Mouse (Mus musculus) olfactory bulb, adult 2 months (tissue): Measurements from ENCODE around the gene Fbxl3.

Experiments used
- CTCF ChIP-seq: fragments of 200-500 bp; IDR thresholded peaks from 2 replicates; pipeline ENCODE4 v1.5.1; 2012; ENCODE audit warnings: low read depth, mild to moderate bottlenecking, low read length, moderate library complexity; ENCODE audit not compliant: insufficient read depth
- POLR2A ChIP-seq: fragments of 200-500 bp; IDR thresholded peaks from 2 replicates; pipeline ENCODE4 v1.6.1; 2012; ENCODE audit warnings: mild to moderate bottlenecking, low read depth, low read length, moderate library complexity; ENCODE audit not compliant: insufficient read depth

DNA sequence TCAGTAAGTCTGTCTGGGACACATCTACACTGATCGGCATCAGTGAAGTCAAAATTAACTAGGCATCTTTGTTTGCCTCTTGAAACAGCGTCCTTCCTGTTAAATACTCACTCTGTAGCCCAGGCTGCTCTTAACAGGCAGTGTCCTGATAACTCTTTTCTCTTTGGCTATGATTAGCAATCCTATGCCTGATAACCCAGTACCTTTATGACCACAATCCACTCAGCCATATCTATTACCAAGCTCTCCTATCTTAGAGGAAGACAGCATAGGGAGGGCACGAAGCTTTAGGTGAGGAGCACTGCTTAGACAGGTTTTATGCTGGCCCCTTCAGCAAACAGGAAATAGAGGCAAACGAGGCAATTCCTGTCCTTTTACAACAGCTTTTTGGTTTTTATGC lies 5.7 kb downstream of the Fbxl3 start:
- no peak for TF ChIP-seq CTCF
- no peak for TF ChIP-seq POLR2A
